Mouse (Mus musculus): ENCODE data around the gene Actr5. TPM values are rescaled to one million over a fixed set of nuclear protein-coding genes. Genes with fewer than 3 reads are reported as not detected.

Gene Actr5
- polyA plus RNA-seq, 1 experiment from 2014 or later, result 20.8 TPM

DNA sequence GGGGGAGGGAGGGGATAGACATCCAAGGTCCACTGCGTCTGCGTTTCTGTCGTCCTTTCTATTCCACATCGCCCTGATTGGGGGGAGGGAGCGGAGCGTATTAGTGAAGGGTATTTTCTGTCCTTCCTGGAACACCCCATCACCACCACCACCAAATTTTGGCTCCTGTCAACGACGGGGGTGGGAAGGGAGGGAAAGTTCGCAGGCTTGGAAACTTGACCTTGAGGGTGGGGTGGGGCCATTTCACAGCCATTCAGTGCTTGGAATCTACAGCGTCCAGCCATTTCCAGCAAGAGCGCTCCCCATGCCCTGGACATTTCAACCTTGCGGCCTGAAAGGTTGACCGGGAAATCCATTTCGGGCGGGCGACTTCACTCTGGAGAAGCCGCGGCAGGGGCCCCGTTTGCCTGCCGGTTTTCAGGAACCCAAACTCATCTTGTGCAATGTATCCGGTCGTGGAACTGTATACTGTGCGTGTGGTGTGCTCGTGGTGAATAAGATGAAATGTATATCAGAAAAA lies 9.5 kb upstream of the Actr5 start:
- Histone ChIP-seq H3K27me3 (peaks cover 100% of the 10 kb centered on the region), H3K9me3 (no peaks in the 10 kb centered on the region), H3K4me1 (replicated peaks) (peaks cover 33% of the 10 kb centered on the region), H3K27ac (no peak overlapping the region), H3K4me2 (peak overlapping the region; percentile 37), H3K36me3 (no peaks in the 10 kb centered on the region), H3K4me3 (replicated peaks) (peak overlapping the region; percentile 25), H3K9ac (replicated peaks) (no peak overlapping the region)
- WGBS, result under 1% methylated on average over 24 of the region's 24 CpGs
- no peak for ATAC-seq (ENCODE audit: insufficient number of reproducible peaks, insufficient read depth, low FRiP score, low TSS enrichment, low read depth)

DNA sequence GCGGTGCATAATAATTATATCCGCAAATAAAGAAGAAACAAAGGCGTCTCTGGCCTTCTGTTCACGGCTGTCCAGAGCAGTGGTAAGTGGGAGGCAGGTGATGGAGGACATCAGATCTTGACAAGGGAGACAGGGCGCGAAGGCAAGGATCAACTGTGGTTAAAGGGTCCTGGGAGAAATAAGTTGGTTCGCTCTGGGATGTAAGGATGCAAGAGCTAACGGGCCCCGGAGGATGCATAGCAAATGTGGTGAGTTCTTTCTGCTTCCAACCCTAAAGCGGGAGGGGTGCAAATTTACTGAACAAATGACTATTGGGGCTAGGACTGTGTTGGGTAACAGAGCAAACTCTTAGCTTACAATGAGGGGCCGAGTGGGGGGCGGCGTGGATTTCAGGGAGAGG lies 9.0 kb upstream of the Actr5 start:
- ATAC-seq (ENCODE audit: insufficient number of reproducible peaks, insufficient read depth, low FRiP score, low TSS enrichment, low read depth), result no peak
- Histone ChIP-seq H3K36me3 (no peaks in the 10 kb centered on the region), H3K27me3 (peaks cover 100% of the 10 kb centered on the region)

DNA sequence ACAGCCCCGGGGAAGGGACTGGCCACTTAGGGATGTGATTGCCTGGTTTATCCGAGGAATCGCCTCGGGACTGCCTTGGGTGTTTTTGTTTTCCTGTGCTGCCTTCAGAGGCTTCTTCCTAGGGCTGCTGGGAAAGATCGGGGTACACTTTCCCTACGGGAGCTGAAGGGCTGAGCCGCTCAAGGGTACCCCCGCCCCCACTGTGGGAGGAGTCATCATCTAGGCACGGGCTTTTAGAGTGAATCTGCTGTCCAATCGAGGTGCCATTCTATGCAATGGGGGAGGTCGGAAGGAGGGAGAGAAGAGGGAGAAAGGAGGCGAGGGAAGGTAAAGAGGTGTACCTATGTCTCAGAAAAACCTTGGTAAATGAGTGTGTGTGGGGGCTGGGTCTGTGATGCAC lies 8.4 kb upstream of the Actr5 start:
- ATAC-seq (ENCODE audit: insufficient number of reproducible peaks, insufficient read depth, low FRiP score, low TSS enrichment, low read depth), result 0 out of 2 replicates have a peak, but pooled peaks have one; percentile 17
- no peaks in the 10 kb centered on the region for H3K36me3 ChIP-seq
- peaks cover 23% of the 10 kb centered on the region for H3K4me1 ChIP-seq (replicated peaks)
- H3K27ac ChIP-seq, result no peak overlapping the region
- no peak overlapping the region for H3K9ac ChIP-seq (replicated peaks)
- H3K9me3 ChIP-seq, result no peaks in the 10 kb centered on the region
- H3K4me3 ChIP-seq (replicated peaks), result peak overlapping the region; percentile 13; the same call in 1 of the 2 replicates
- peaks cover 100% of the 10 kb centered on the region for H3K27me3 ChIP-seq
- WGBS, result under 1% methylated on average over 12 of the region's 12 CpGs
- no peak overlapping the region for H3K4me2 ChIP-seq

More for the DNA sequence above, 9.0 kb upstream of the Actr5 start:
- Histone ChIP-seq H3K27ac (no peak overlapping the region), H3K4me2 (no peak overlapping the region), H3K4me3 (replicated peaks) (peak overlapping the region; percentile 13; the same call in 1 of the 2 replicates), H3K4me1 (replicated peaks) (peaks cover 29% of the 10 kb centered on the region), H3K9me3 (no peaks in the 10 kb centered on the region), H3K9ac (replicated peaks) (no peak overlapping the region)
- WGBS, result 2% methylated on average over 13 of the region's 13 CpGs

DNA sequence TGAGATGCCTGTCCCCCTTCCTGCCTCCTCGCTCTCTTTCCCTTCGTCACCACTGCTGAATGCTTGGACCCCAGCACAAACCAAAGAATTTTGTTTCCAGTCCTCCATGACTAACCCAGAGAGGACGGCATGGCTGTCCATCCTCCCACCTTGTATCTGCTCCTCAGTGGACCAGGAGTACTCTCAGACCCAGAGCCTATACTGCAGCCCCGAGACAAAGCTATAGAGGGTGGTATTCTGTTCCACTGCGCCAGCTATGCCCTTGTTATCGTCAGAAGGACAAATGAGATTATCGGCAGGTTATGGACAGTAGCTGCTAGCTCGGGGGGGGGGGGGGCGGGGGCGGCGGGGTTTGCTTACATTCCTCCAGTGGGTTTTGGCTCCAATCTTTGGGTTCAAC lies 7.9 kb upstream of the Actr5 start:
- no peaks in the 10 kb centered on the region for H3K36me3 ChIP-seq
- no peak for ATAC-seq (ENCODE audit: insufficient number of reproducible peaks, insufficient read depth, low FRiP score, low TSS enrichment, low read depth)
- no peak overlapping the region for H3K9ac ChIP-seq (replicated peaks)
- 12% methylated on average over 11 of the region's 11 CpGs for WGBS
- H3K27ac ChIP-seq, result no peak overlapping the region
- 0 out of 2 replicates have a peak overlapping the region, but pooled peaks have one; percentile 13 for H3K4me3 ChIP-seq (replicated peaks)
- H3K4me1 ChIP-seq (replicated peaks), result peaks cover 23% of the 10 kb centered on the region
- no peak overlapping the region for H3K4me2 ChIP-seq
- H3K27me3 ChIP-seq, result peaks cover 99% of the 10 kb centered on the region
- no peaks in the 10 kb centered on the region for H3K9me3 ChIP-seq

DNA sequence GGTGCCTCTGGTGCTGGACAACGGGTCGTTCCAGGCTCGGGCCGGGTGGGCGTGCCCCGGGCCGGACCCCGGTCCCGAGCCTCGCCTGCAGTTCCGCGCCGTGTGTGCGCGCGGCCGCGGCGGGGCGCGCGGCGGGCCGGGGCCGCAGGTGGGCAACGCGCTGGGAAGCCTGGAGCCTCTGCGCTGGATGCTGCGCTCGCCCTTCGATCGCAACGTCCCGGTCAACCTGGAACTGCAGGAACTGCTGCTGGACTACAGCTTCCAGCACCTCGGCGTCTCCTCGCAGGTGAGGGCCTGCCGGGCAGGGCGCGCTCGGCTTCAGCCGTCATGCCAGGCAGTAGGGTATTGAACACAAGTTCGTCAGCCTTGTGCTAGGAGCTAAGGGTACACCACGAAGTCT lies 543 bp downstream of the Actr5 start:
- Histone ChIP-seq H3K27ac (peak overlapping the region; percentile 92), H3K36me3 (peaks cover 32% of the 10 kb centered on the region), H3K4me3 (replicated peaks) (peak overlapping the region; percentile 89), H3K4me1 (replicated peaks) (peaks cover 13% of the 10 kb centered on the region), H3K9ac (replicated peaks) (peak overlapping the region; percentile 86), H3K9me3 (no peaks in the 10 kb centered on the region), H3K4me2 (peak overlapping the region; percentile 61), H3K27me3 (peaks cover 23% of the 10 kb centered on the region)
- ATAC-seq (ENCODE audit: insufficient number of reproducible peaks, insufficient read depth, low FRiP score, low TSS enrichment, low read depth), result no peak; the same call in 1 of the 2 replicates
- WGBS, result under 1% methylated on average over 38 of the region's 44 CpGs

DNA sequence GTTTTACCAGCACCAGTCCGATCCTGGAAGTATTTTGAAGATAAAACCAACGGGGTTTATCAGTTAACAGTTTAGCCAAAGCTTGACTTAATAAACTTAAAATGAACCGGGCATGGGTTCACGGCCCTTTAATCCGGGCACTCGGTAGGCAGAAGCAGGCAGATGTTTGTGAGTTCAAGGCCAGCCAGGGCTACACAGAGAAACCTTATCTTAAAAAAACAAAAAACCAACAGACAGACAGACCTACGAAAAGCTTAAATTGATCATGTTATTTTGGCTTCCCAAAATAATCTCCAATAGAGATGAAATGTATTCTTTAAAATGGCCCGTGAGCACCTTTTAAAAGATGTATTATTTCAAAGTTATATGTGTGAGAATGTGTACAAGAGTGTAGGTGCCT lies 1.0 kb downstream of the Actr5 start:
- no peak for ATAC-seq (ENCODE audit: insufficient number of reproducible peaks, insufficient read depth, low FRiP score, low TSS enrichment, low read depth)
- no peak overlapping the region for H3K27ac ChIP-seq

DNA sequence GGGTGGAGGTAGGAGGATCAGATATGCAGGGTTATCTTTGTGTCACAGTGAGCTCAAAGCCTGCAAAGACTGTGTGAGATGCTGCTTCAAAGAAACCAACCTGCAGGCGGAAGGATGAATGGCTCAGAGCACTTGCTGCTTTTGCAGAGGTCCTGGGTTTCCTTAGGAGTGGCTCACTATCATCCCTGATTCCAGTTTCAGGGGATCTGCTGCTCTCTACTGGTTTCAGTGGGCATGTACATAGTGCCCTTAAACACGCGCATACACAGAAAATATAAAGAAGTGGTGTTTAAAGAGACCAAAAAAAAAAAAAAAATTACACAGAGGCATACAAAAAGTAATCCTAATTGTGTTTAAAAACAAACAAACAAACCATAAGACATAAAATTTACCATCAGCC lies 4.2 kb downstream of the Actr5 start:
- WGBS, result 77% methylated on average over 3 of the region's 3 CpGs
- Histone ChIP-seq H3K4me2 (no peak overlapping the region), H3K9ac (replicated peaks) (no peak overlapping the region), H3K27me3 (no peaks in the 10 kb centered on the region), H3K36me3 (peaks cover 68% of the 10 kb centered on the region), H3K4me3 (replicated peaks) (no peak overlapping the region), H3K27ac (no peak overlapping the region), H3K4me1 (replicated peaks) (peaks cover 13% of the 10 kb centered on the region), H3K9me3 (no peaks in the 10 kb centered on the region)
- ATAC-seq (ENCODE audit: insufficient number of reproducible peaks, insufficient read depth, low FRiP score, low TSS enrichment, low read depth), result no peak

More for the DNA sequence above, 1.0 kb downstream of the Actr5 start:
- H3K4me1 ChIP-seq (replicated peaks), result peaks cover 13% of the 10 kb centered on the region
- H3K36me3 ChIP-seq, result peaks cover 36% of the 10 kb centered on the region
- H3K4me3 ChIP-seq (replicated peaks), result peak overlapping the region; percentile 89
- WGBS, result 43% methylated on average over 8 of the region's 8 CpGs
- peak overlapping the region; percentile 61 for H3K4me2 ChIP-seq
- H3K9ac ChIP-seq (replicated peaks), result peak overlapping the region; percentile 86
- peaks cover 19% of the 10 kb centered on the region for H3K27me3 ChIP-seq
- no peaks in the 10 kb centered on the region for H3K9me3 ChIP-seq

DNA sequence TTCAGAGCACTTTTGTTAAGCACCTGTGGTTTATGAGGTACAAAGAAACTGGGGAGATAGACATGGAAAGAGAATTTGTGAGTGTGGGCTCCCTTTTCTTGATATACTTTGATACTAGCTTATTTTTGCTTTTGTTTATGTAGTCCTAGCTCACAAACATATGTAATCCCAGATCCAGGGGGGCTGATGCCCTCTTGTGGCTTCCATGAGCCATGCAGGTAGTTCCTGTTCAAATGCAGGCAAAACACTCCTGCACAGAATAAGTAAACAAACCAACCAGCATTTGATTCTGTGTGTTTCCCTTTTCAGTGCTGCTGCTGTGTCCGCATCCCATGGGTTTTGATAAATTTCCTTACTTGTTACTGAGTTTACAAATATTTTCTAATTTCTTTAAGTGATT lies 4.7 kb downstream of the Actr5 start:
- Histone ChIP-seq H3K4me1 (replicated peaks) (peaks cover 13% of the 10 kb centered on the region), H3K27me3 (no peaks in the 10 kb centered on the region), H3K9me3 (no peaks in the 10 kb centered on the region), H3K9ac (replicated peaks) (no peak overlapping the region), H3K27ac (no peak overlapping the region), H3K36me3 (peaks cover 72% of the 10 kb centered on the region), H3K4me3 (replicated peaks) (no peak overlapping the region), H3K4me2 (no peak overlapping the region)
- ATAC-seq (ENCODE audit: insufficient number of reproducible peaks, insufficient read depth, low FRiP score, low TSS enrichment, low read depth), result no peak
- WGBS, result 79% methylated on average over 1 of the region's 1 CpGs

DNA sequence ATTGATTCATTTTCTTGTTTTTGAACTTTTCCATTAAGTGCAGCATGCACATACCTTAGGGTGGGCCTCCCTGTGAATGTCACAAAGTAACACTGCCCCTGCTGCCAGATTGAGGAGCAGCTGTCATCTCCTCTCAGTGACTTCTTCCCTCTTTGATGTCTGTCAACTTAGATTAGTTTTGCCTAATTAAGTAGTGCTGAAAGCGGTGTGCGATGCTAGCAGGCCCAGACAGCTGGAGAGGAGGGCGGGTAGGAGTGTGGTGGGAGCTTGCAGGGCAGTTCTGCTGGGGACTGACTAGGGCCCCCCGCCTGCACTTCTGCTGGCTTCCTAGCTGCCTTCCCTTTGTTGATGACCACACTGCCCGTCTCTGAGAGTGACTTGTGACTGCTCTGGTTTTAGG lies 7.2 kb downstream of the Actr5 start:
- H3K36me3 ChIP-seq, result peaks cover 89% of the 10 kb centered on the region
- no peak overlapping the region for H3K4me3 ChIP-seq (replicated peaks)
- H3K27me3 ChIP-seq, result no peaks in the 10 kb centered on the region
- no peaks in the 10 kb centered on the region for H3K4me1 ChIP-seq (replicated peaks)
- no peak overlapping the region for H3K27ac ChIP-seq
- WGBS, result 86% methylated on average over 5 of the region's 5 CpGs
- H3K9me3 ChIP-seq, result no peaks in the 10 kb centered on the region
- ATAC-seq (ENCODE audit: insufficient number of reproducible peaks, insufficient read depth, low FRiP score, low TSS enrichment, low read depth), result no peak
- no peak overlapping the region for H3K9ac ChIP-seq (replicated peaks)
- no peak overlapping the region for H3K4me2 ChIP-seq

DNA sequence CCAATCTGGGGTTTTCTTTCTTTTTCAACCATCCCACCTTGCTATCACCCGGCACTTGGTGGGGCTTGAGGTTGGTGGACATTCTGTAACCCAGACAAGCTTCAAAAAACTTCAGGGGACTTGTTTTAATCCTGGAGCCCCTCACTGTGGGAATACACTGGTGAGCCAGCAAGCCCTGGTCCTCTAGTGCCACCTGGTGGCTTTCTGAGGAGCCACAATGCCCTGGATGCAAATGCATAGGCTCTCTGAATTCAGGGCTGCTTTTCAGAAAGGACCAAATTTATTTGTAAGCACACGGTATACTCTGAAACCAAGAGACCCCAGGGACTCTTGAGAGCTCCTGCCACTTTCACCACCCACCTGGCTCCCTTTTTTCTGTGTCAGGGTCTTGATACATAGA lies 17.2 kb downstream of the Actr5 start:
- H3K27ac ChIP-seq, result no peak overlapping the region
- H3K4me3 ChIP-seq (replicated peaks), result no peak overlapping the region
- H3K27me3 ChIP-seq, result no peaks in the 10 kb centered on the region
- ATAC-seq (ENCODE audit: insufficient number of reproducible peaks, insufficient read depth, low FRiP score, low TSS enrichment, low read depth), result no peak
- H3K36me3 ChIP-seq, result peaks cover 44% of the 10 kb centered on the region
- peaks cover 4% of the 10 kb centered on the region; the same call in 1 of the 2 replicates for H3K9me3 ChIP-seq
- H3K4me2 ChIP-seq, result no peak overlapping the region
- H3K9ac ChIP-seq (replicated peaks), result no peak overlapping the region
- WGBS, result 12% methylated on average over 2 of the region's 2 CpGs
- no peaks in the 10 kb centered on the region for H3K4me1 ChIP-seq (replicated peaks)

DNA sequence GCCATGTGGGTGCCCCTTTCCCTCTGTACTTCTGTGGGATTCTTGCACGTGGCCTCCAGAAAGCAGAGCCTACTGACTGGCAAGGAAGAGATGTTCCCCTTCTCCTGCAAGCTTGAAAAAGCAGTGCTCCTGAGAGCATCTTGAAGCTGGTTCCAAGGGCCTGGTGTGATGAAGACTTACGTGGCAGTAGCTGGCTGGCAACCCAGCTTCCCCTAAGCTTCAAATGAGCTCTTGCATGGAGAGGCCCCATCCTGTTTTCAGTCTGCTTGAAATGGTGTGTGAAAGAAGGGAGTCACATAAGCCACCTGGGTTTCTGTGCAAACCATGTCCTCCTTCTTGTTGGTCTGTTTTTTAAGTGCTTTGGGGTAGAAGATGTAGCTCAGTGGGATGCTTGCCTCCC lies 17.9 kb downstream of the Actr5 start:
- no peaks in the 10 kb centered on the region for H3K27me3 ChIP-seq
- no peak overlapping the region for H3K27ac ChIP-seq
- 85% methylated on average over 2 of the region's 2 CpGs for WGBS
- peaks cover 4% of the 10 kb centered on the region; the same call in 1 of the 2 replicates for H3K9me3 ChIP-seq
- no peak overlapping the region for H3K4me3 ChIP-seq (replicated peaks)
- H3K9ac ChIP-seq (replicated peaks), result no peak overlapping the region
- H3K36me3 ChIP-seq, result peaks cover 37% of the 10 kb centered on the region
- H3K4me1 ChIP-seq (replicated peaks), result no peaks in the 10 kb centered on the region
- no peak for ATAC-seq (ENCODE audit: insufficient number of reproducible peaks, insufficient read depth, low FRiP score, low TSS enrichment, low read depth)
- no peak overlapping the region for H3K4me2 ChIP-seq

DNA sequence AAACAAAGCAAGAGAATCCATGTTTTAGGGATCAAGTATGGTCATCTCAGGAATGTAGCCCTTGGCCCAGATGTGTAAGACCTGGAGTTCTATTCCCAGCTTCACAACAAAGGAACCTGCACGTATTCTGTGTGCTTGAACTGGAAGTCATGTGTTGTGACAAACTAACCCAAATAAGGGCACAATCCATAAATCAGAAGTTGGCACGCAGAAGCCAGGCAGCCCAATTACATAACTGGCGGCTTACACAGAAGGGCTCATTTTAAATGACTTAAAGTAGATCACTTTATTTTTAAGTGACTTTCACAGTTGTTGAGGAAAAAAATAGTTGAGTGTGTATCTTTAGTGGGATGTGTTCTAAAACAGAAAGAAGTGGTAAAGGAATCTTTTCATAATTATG lies 19.1 kb downstream of the Actr5 start:
- Histone ChIP-seq H3K9me3 (peaks cover 4% of the 10 kb centered on the region; the same call in 1 of the 2 replicates), H3K4me1 (replicated peaks) (no peaks in the 10 kb centered on the region), H3K27me3 (no peaks in the 10 kb centered on the region), H3K4me3 (replicated peaks) (no peak overlapping the region), H3K4me2 (no peak overlapping the region), H3K27ac (no peak overlapping the region), H3K36me3 (peaks cover 25% of the 10 kb centered on the region), H3K9ac (replicated peaks) (no peak overlapping the region)
- 77% methylated on average over 3 of the region's 3 CpGs for WGBS
- ATAC-seq (ENCODE audit: insufficient number of reproducible peaks, insufficient read depth, low FRiP score, low TSS enrichment, low read depth), result no peak
